Mouse (Mus musculus) forebrain, embryonic 10.5 days (tissue): ENCODE measurements around the gene Nrcam. TPM values are rescaled to one million over a fixed set of nuclear protein-coding genes. Genes with fewer than 3 reads are reported as not detected.
A peak's percentile ranks its signal among the peaks of the same experiment; 100 is the strongest.

ENCODE experiments used
- DNase-seq: peaks from one replicate; pipeline ENCODE4 v3.0.0-alpha.2; 2017; ENCODE audit warnings: low spot score; ENCODE audit errors: extremely low spot score
- H3K27ac ChIP-seq: fragments of 300-500 bp; sonication (generic); 2 replicates; pipeline ENCODE4 v1.5.1; 2016; ENCODE audit warnings: mild to moderate bottlenecking
- H3K27me3 ChIP-seq: fragments of 300-500 bp; sonication (generic); 2 replicates; pipeline ENCODE4 v1.6.1; 2016; ENCODE audit warnings: mild to moderate bottlenecking; ENCODE audit not compliant: poor library complexity, severe bottlenecking
- H3K36me3 ChIP-seq: fragments of 300-500 bp; sonication (generic); replicated peaks from 2 replicates; pipeline ENCODE4 v1.6.1; 2016; ENCODE audit warnings: mild to moderate bottlenecking, moderate library complexity
- H3K4me1 ChIP-seq: fragments of 300-500 bp; sonication (generic); 2 replicates; pipeline ENCODE4 v1.6.1; 2016
- H3K4me3 ChIP-seq: fragments of 300-500 bp; sonication (generic); 2 replicates; pipeline ENCODE4 v1.5.1; 2016; ENCODE audit warnings: mild to moderate bottlenecking, moderate library complexity
- H3K9me3 ChIP-seq: fragments of 300-500 bp; sonication (generic); 2 replicates; pipeline ENCODE4 v1.6.1; 2016; ENCODE audit warnings: mild to moderate bottlenecking, moderate library complexity
- WGBS: fragments of 180-500 bp; shearing (Covaris S2); methylation state at CpG from one replicate; pipeline ENCODE4 v1.1.7; 2016; 5-methylcytosine and 5-hydroxymethylcytosine counted together
- polyA plus RNA-seq: library from polyadenylated mRNA; unstranded; fragments of >200 nt; fragmentation: Nextera tagmentation; extraction: Ambion mirVana; gene quantifications from 2 replicates; pipeline ENCODE4 v1.2.1, GENCODE M21; 2016

The Nrcam gene
- polyA plus RNA-seq, 1 experiment from 2014 or later: 19.4 TPM

DNA sequence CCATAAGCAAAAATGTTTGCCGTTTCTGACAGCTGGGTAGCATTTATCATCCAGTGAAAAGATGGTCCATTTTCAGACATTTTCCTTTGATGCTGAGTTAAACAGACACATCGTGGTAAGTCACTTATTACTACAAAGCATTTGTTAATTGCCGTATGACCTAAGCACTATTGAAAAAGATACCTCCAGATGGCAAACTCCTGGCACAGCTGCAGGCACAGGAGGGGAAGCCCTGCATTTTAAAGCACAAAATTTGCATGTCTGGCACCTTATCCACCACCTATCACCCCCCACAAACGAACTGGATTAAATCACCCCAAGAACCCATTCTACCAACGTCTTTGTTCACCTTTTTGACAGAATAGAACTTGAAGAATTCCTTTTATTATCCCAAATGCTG, 206.9 kb downstream of the Nrcam start:
- no peaks in the 10 kb centered on the region for H3K36me3 ChIP-seq
- H3K27ac ChIP-seq: no peak overlapping the region
- DNase-seq: no peak
- no peaks in the 10 kb centered on the region for H3K9me3 ChIP-seq
- H3K4me1 ChIP-seq: 0 out of 2 replicates have a peak, but pooled peaks cover 3% of the 10 kb centered on the region
- peaks cover 3% of the 10 kb centered on the region; the same call in 1 of the 2 replicates for H3K27me3 ChIP-seq
- 49% methylated on average over 5 of the region's 5 CpGs for WGBS
- no peak overlapping the region for H3K4me3 ChIP-seq

DNA sequence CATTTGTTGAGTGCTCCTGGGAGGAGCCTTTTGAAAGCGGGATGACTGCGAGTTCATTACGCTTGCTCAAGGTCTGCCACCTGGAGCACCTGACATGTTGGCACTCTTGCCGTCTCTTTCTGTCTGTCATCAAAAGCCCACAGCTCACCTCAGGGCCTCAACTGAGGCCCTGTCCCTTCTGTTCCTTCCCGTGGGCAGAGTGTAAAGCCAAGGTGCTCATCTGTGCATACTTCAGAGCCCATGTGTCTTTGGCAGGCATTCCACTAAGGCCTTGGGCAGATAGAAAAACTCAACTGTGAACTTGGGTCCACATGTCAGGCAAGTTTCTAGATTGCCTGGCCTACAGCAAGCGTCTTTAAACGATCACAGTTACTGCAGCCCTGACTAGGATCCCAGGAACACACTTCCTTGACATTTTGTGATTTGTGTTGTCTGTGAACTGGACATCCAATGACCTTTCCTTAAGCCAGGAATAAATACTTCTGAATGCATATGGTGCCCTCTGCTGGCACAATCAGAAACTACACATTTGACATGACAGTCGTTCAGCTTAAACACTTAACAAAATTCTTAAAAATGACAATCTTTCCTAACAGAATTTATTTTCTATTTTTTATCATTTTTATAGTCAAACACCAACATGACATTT, 219.2 kb downstream of the Nrcam start:
- Histone ChIP-seq H3K4me1 (peaks cover 25% of the 10 kb centered on the region), H3K36me3 (no peaks in the 10 kb centered on the region), H3K27ac (no peak overlapping the region), H3K9me3 (no peaks in the 10 kb centered on the region), H3K4me3 (no peak overlapping the region), H3K27me3 (peaks cover 30% of the 10 kb centered on the region)
- 62% methylated on average over 8 of the region's 8 CpGs for WGBS
- peak; percentile 73 for DNase-seq

DNA sequence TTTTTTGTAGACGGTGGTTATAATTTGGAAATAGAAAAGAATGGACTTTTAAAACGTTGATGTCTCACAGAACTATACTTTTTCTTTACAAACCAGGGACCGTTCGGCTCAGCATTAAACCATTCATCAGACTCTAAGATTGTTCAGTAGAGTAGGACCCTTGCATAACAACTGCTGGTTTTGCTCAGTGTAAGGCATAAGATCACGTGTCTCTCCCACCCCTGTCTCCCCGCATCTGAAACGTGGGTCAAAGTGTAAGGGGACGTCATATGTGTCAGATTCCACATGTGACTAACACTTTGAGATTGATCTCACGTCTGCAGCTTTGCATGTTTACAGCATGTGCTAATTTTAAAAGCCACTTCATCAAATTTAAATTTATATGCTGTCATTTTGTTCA, 219.8 kb downstream of the Nrcam start:
- Histone ChIP-seq H3K9me3 (no peaks in the 10 kb centered on the region), H3K4me1 (peaks cover 25% of the 10 kb centered on the region), H3K4me3 (no peak overlapping the region), H3K36me3 (no peaks in the 10 kb centered on the region), H3K27me3 (peaks cover 26% of the 10 kb centered on the region), H3K27ac (no peak overlapping the region)
- no peak for DNase-seq
- 69% methylated on average over 9 of the region's 9 CpGs for WGBS

DNA sequence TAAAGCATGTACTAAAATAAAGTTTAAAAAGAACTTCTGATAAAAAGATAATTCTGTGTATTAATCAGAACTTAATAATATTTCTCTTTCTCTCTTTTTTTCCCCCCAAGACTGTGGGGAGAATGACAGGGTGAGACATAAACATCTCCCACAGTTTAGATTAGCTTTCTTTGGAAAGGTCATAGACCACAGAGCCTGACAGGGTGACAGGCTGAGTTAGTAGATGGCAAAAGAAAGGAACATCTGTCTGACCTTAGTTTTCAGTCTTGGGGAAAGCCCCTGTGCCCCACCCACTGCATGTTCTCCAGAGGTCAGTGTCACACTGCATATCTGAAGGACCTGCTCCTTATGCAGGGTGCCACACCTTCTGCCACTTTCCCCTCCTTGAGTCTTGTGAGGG, 222.9 kb downstream of the Nrcam start:
- Histone ChIP-seq H3K27ac (no peak overlapping the region), H3K4me3 (no peak overlapping the region)
- DNase-seq: no peak

DNA sequence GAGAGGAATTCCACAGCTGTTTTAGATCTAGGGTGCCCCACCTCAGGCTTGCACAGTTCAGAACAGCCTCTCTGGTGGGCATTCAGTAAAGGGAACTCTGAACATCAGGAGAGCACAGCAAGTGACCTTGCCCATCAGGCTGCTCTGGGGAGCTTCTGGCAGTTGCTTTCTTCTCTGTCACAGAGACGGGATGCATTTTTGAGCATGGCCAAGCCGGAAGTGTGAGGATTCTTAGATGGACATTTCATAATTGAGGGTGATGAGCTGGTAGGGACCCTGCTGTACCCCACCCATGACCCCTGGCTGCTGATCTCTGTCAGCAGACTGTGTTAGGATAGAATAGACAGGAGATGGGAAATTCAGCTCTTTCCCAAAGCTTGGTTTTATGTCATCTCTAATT, 225.4 kb downstream of the Nrcam start:
- no peak overlapping the region for H3K27ac ChIP-seq
- no peak for DNase-seq
- no peak overlapping the region for H3K4me3 ChIP-seq
- no peaks in the 10 kb centered on the region for H3K36me3 ChIP-seq
- H3K4me1 ChIP-seq: peaks cover 11% of the 10 kb centered on the region
- H3K27me3 ChIP-seq: no peaks in the 10 kb centered on the region; the same call in 1 of the 2 replicates
- 70% methylated on average over 2 of the region's 2 CpGs for WGBS
- H3K9me3 ChIP-seq: no peaks in the 10 kb centered on the region

More for the DNA sequence above, 222.9 kb downstream of the Nrcam start:
- H3K4me1 ChIP-seq: peaks cover 11% of the 10 kb centered on the region
- H3K9me3 ChIP-seq: no peaks in the 10 kb centered on the region
- no peaks in the 10 kb centered on the region for H3K36me3 ChIP-seq
- peaks cover 10% of the 10 kb centered on the region for H3K27me3 ChIP-seq

DNA sequence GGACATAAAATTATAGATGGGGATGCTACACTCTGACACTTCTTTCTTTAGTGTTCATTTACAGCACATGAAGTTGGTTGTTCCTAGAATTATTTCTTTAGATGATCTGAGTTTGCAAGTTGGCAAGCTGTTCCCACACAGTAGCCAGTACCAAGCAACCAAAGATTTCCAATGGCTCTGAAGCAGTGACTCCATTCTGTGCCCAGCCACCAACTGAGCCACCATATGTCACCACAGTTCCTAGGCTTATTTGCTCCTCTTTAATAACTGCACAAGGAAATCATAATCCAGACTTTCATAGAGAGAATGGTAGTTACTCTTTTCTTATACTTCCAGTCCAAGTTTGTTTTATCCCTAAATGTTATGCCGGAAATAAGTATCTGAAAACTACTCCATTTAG, 226.1 kb downstream of the Nrcam start:
- Histone ChIP-seq H3K9me3 (no peaks in the 10 kb centered on the region), H3K4me1 (peaks cover 11% of the 10 kb centered on the region), H3K27ac (no peak overlapping the region), H3K27me3 (no peaks in the 10 kb centered on the region; the same call in 1 of the 2 replicates), H3K4me3 (no peak overlapping the region), H3K36me3 (no peaks in the 10 kb centered on the region)
- DNase-seq: no peak
- WGBS: 91% methylated on average over 1 of the region's 1 CpGs

DNA sequence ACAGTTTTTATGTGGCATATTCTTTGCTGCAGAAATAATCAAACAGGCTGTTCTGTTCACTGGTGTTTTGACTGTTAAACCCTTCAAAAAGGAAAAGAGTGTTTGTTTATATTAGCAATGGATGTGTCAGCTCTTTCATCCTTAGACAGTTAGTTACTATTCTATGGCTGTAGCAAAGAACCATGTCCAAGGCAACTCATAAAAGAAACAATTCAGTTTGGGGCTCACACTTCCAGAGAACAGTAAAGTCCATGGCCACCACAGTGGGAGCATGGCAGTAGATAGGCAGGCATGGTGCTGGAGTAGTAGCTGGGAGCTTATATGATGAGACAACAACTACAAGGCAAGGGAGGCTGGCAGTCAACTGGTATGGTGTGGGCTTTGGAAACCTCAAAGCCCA, 231.3 kb downstream of the Nrcam start:
- no peak for DNase-seq
- no peaks in the 10 kb centered on the region for H3K27me3 ChIP-seq
- peaks cover 3% of the 10 kb centered on the region; the same call in 1 of the 2 replicates for H3K36me3 ChIP-seq
- H3K9me3 ChIP-seq: no peaks in the 10 kb centered on the region
- H3K4me1 ChIP-seq: no peaks in the 10 kb centered on the region
- H3K27ac ChIP-seq: no peak overlapping the region
- no peak overlapping the region for H3K4me3 ChIP-seq

DNA sequence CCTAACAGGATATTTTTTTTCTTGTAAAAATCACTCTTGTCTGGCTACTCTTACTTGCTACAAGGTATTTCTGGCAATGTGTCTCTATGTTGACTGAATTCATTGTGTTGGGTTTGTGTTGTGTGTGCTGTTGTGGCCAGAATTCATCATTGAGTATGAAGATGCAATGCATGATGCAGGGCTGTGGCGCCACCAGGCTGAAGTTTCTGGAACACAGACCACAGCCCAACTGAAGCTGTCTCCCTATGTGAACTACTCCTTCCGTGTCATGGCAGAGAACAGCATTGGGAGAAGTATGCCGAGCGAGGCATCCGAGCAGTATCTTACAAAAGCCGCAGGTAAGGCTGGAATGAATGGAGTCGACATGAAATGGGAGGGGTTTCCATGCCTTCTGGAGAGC, 241.4 kb downstream of the Nrcam start:
- Histone ChIP-seq H3K36me3 (peaks cover 5% of the 10 kb centered on the region), H3K4me3 (no peak overlapping the region), H3K27me3 (no peaks in the 10 kb centered on the region), H3K4me1 (no peaks in the 10 kb centered on the region), H3K27ac (no peak overlapping the region), H3K9me3 (no peaks in the 10 kb centered on the region)
- 89% methylated on average over 7 of the region's 7 CpGs for WGBS
- no peak for DNase-seq

DNA sequence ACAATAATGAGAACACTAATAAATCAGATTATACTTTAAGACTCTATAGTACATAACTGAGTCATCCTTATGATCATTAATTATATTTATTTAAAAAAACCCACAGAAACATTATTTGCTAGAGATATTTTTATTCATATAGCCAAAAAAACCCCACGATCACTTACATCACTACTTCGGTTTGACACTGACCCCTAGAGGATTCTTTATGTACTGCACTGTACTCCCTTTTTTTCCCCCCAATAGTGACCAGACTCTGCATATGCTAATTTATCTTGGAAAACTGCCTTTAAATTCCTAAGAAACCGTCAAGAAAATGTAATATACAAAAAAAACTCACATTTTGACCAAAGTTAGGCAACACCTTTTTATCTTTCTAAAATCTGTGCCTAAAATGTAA, 244.0 kb downstream of the Nrcam start:
- no peak for DNase-seq
- H3K36me3 ChIP-seq: peaks cover 5% of the 10 kb centered on the region
- no peak overlapping the region for H3K27ac ChIP-seq
- no peaks in the 10 kb centered on the region for H3K27me3 ChIP-seq
- H3K4me1 ChIP-seq: no peaks in the 10 kb centered on the region
- H3K9me3 ChIP-seq: no peaks in the 10 kb centered on the region
- no peak overlapping the region for H3K4me3 ChIP-seq
- 20% methylated on average over 3 of the region's 3 CpGs for WGBS

DNA sequence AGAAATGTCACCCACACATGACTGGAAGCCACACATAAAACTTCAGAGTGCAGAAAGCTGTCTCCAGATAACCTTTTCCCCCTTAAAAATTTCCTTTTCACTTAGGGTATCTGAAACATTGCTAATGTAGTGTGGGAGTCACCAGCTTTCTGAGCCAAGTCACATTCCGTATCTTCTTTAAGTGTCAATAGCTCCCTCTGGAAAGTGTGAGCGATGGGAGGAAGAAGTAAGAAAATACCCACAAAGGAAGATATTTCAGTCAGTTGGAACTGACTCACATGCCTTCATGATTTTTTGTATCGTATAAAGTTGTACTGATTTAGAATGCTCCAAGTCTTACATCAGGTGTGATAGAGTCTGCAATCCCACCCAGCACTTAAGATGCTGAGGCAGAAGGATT, 245.5 kb downstream of the Nrcam start:
- no peaks in the 10 kb centered on the region for H3K27me3 ChIP-seq
- no peaks in the 10 kb centered on the region for H3K4me1 ChIP-seq
- no peaks in the 10 kb centered on the region for H3K9me3 ChIP-seq
- peaks cover 5% of the 10 kb centered on the region for H3K36me3 ChIP-seq
- WGBS: 89% methylated on average over 3 of the region's 3 CpGs
- no peak overlapping the region for H3K4me3 ChIP-seq
- DNase-seq: no peak
- H3K27ac ChIP-seq: no peak overlapping the region

DNA sequence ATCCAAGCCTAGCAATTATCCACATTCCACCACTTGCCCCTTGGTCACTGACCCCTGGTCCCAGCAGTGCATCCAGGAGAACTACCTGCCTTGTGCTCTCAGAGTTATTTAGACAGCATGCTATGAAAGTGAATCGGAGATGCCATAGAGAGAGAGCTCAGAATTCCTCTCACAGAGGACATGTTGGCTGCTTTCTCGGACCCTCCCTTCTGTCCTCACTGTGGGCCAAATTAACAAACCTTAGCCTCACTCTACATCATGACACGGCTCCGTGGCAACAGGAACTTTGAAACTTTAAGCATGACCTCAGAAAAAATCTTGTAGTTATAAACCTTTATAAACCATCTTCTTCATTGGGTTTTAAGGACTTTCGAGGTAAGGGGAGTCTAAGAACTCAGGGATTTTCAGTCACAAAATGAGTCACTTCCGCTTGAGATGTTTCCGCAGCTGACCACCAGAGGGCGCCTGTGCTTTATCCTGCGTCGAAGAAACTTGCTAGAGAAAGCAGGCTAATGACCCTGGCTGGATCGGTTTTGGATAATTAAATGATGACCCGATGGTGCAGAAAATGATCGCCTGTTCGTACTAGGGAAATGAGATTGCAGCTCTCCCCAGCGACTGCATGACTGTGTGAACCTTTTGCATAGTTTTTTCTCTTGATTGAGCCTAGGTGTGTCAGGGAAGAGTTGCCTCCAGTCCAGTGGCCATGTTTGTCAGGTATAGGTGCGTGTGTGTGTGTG, 272.9 kb downstream of the Nrcam start:
- Histone ChIP-seq H3K9me3 (no peaks in the 10 kb centered on the region), H3K27me3 (no peaks in the 10 kb centered on the region), H3K36me3 (no peaks in the 10 kb centered on the region), H3K4me1 (0 out of 2 replicates have a peak, but pooled peaks cover 9% of the 10 kb centered on the region), H3K27ac (no peak overlapping the region), H3K4me3 (no peak overlapping the region)
- WGBS: 35% methylated on average over 16 of the region's 16 CpGs
- peak; percentile 67 for DNase-seq

DNA sequence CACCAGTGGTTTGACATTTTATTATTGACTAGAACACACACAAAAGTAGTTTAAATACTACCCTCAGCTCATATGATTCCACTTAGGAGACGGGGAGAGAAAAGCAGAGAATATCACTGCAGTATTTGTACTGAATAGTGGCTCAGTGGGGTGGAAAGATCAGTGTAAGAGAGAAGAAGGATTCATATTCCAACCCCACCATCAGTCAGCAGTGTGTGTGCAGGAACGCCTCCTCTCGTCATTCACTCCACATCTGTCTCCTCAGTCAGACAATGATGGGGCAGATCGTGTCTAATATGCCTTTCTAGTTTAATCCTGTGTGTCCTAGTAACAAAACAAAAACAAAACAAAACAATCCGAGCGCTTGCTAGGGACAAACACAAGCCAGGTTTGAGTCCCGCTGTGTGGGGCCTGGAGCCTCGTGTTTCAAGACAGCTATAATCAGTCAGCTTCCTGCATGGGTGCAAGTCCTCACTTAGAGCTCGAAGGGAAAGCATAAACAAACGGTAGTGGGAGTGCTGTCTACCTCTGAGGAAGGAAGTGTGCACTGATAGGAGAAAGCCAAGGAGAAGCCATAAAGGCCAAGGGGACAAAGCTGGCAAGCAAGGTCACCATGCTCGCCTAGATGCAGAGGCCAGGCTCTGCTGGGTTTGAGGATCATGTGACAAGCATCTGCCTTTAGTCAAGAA, 273.7 kb downstream of the Nrcam start:
- no peak for DNase-seq
- H3K4me1 ChIP-seq: 0 out of 2 replicates have a peak, but pooled peaks cover 9% of the 10 kb centered on the region
- no peaks in the 10 kb centered on the region for H3K9me3 ChIP-seq
- H3K36me3 ChIP-seq: no peaks in the 10 kb centered on the region
- no peaks in the 10 kb centered on the region for H3K27me3 ChIP-seq
- 78% methylated on average over 11 of the region's 11 CpGs for WGBS
- H3K4me3 ChIP-seq: no peak overlapping the region
- no peak overlapping the region for H3K27ac ChIP-seq

DNA sequence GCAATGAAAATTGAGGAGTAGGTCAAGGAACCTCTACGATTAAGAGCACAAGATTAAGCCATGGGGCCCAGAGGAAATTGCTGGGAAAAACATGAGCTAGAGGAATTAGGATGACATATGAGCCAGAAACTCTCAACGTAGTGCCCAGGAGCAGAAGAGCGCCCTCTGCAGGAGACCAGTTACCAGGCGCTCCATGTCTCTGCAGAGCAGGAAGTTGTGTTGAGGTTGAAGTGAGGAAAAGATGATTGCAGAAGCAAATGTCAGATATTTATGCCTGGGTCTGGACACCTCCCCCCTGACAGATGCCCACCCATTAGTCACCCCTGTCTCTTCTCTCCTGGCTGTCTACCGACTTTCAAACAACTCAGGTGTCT, 274.3 kb downstream of the Nrcam start:
- Histone ChIP-seq H3K4me1 (0 out of 2 replicates have a peak, but pooled peaks cover 9% of the 10 kb centered on the region), H3K4me3 (no peak overlapping the region), H3K36me3 (no peaks in the 10 kb centered on the region), H3K27ac (no peak overlapping the region), H3K27me3 (no peaks in the 10 kb centered on the region), H3K9me3 (no peaks in the 10 kb centered on the region)
- no peak for DNase-seq
- WGBS: 85% methylated on average over 5 of the region's 5 CpGs
